Mouse (Mus musculus) small intestine, adult 2 months (tissue): ENCODE results near the gene Oxsr1.

Experiments used
- CTCF ChIP-seq: fragments of 200-500 bp; IDR thresholded peaks from 2 replicates; pipeline ENCODE4 v1.5.1; 2012; ENCODE audit warnings: low read depth, mild to moderate bottlenecking, control low read depth, inconsistent platforms, low read length, moderate library complexity, mixed read lengths; ENCODE audit not compliant: insufficient replicate concordance, insufficient read length; ENCODE audit errors: extremely low read depth
- POLR2A ChIP-seq: fragments of 200-500 bp; IDR thresholded peaks from 2 replicates; pipeline ENCODE4 v1.6.1; 2012; ENCODE audit warnings: low read depth, mild to moderate bottlenecking, control low read depth, inconsistent platforms, low read length, moderate library complexity

DNA sequence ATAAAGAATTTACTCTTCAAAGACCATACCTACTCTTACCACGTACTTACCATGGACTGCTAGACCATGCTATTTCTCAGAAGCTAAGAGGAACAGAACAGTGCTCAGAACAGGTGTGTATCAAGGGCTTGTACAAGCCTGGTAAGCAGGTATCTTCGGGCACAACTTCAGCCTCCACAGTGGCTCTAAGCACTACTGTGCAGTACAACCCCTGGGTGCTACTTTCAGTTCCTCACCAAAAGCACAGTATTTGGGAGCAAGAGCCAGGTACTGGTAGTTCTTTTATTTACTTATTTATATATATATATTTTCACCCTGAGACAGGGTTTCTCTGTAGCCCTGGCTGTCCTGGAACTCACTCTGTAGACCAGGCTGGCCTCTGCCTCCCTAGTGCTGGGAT lies 61.4 kb downstream of the Oxsr1 start:
- TF ChIP-seq CTCF (no peak), POLR2A (no peak)
